Mouse (Mus musculus): ENCODE data around the gene Golm1. TPM values are rescaled to one million over a fixed set of nuclear protein-coding genes. Genes with fewer than 3 reads are reported as not detected.
"Not testable (repeated sequence)": the region's sequence is repeated elsewhere in the genome, so short reads cannot be mapped to it uniquely, and the experiment has no call there.

The Golm1 gene
- total RNA-seq, 2 experiments from 2014 or later = 13.8 to 17.0 TPM

DNA sequence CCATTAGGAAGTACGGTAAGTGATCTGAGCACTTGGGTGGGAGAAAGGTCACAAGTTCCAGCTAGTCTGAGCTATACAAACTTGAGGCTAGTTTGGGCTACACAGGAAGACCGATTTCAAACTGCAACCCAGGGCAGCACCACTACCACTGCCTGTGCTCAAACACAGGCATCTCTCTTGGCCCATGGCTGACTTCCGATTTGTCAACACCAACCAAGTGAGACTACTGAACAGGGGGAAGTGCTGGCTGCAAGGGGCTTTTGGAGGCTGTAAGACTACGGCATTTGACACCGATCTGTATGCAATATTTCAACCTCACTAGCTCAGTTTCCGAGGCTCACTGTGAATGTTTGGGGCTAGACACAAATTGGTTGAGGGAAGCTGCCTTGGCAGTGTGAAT lies 28.1 kb downstream of the Golm1 start:
- no peak for DNase-seq

- DNase-seq = no peak
Measured at GRCm38 (mm10) chr13:59646674-59647244, 28.9 kb downstream of the Golm1 start.

GRCm38 (mm10) chr13:59645491-59645890 lies 30.1 kb downstream of the Golm1 start:
- DNase-seq = no peak

DNA sequence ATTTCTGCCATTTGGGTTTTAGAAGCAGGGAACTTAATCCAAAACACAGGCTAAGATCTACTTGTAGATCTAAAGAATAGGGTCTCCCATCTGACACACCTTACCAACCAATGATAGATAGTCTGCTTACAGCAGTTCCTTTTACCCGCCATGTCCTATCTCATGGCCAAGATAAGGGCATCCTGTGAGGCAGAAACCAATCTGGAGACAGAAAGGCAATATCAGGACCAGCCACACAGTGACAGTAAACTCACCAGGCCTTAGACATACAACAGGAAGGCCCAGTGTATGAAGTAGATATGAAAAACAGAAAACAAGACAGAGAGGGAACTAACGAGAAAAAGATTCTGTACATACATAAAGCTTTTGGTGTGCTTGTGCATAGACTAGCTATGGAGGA lies 32.8 kb downstream of the Golm1 start:
- no peak for DNase-seq

DNA sequence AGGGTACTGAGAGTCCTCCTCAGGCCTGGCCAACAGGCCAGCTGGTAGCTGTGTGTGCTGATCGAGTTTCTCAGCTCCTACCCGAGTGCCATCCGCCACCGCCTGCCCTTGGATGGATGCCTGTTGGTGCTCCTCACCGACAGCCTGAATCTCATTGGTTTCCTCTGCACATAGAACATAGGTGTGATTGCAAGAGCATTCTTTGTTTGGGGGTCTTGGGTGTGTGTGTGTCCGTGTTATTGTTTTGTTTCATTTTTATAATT lies 35.5 kb downstream of the Golm1 start:
- no peak for DNase-seq

DNA sequence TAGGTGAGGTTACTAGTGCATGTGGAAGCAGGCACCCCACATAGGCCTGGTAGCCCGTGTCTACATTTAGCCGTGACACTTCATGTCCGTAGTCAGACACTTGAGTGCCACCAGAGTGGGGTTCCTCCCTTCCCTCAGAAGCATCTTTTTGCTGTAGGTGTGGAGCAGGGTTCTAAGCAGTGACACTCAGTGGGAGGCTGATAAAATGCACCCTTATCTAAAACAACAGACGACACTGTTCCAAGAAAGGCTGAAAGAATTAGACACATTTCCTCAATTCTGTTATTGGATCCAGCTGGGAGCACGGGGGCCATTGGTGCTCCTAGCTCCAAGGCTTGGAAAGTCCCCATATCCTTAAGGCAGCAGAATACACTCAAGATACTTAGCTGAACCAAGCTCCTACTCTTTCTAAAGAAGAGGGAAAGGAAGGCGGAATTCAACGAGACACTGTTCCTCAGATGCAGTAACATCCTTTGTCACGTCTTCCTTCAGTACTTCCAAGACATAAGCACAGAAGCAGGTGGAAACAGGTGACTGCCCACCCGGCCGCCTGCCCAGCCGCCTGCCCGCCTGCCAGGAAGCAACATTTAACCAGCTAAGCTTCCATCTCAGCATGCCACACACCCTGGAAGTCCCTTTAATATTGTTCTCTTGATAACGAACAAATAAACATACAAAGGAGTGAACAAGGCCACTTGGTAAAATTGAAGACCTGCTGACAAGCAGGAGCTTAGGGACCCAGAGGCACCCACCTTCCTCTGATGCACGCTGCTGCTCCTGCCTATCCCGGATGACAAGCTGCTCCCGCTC lies 36.0 kb downstream of the Golm1 start:
- no peak for DNase-seq

DNA sequence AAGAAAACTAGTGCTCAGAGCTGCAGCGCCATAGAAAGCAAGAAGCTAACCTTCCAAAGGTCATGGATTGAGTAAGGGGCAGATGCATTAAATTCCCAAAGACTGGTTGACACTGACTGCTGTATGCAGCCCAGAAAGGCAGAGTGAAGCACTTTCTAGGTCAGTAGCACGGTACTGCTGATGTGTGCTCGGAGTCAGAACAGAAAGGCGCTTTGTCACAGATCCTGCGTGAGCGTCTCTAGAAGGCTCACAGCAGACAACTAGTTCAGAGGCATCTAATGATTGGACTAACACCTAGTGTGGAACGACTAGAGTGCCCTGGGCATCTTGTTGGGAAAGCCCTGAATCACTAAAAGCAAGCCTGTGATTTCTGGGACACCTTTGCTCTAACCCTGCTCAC lies 37.8 kb downstream of the Golm1 start:
- no peak for DNase-seq

DNA sequence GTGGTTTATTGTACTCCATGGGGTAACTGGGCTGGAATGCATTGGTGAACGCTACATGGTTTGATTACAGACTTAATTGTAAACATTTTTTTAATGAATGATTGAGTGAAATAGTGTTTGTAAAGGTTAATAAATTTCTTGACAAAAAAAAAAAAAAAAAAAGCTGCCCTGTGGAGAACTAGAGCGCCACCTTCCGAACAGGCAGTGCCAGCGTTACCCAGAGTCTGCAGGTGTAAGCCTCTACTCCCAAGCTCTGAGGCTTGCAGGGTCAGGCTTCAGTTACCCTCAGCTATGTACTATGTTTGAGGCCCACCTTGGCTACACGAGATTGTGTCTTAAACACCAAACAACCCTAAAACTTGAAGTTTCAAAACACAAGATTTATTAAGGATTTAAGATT lies 41.0 kb downstream of the Golm1 start:
- DNase-seq = no peak

- DNase-seq = no peak
Measured at GRCm38 (mm10) chr13:59626739-59627138, 48.9 kb downstream of the Golm1 start.

DNA sequence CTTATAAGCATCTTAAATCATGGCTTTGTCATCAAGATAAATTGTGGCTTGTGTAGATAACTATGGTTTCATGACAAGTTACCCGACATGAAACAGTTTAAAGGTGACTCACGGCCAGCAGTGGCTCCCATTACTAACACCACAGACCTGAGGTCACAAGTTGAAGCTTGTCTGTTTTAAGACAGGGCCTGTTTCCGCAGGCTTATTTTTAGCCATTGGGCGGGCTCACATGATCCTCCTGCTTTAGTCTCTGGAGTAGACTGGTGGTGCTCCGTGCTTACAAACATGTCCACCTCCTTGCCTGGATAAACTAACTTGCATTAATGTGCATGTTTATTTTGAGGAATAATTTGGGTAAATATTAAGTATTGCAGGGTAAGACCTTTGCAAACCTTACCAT lies 50.7 kb downstream of the Golm1 start:
- no peak for DNase-seq

DNA sequence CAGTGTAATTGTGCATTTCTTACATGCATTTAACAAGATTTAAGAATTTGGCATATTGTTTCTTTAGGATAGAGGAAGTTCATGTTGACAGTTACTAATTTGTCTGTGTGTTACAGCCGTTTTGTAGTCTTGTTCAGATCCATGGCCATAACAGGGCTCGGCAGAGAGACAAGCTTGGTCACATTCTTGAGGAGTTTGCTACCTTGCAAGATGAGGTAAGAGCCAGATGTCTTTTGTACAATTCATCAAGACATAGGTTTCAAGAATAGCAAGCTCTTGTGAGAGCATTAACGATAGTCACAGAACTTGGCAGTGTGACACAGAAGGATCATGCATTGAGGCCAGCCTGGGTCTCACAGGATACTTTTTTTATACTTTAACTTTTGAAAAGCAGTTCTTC lies 51.2 kb downstream of the Golm1 start:
- no peak for DNase-seq

- DNase-seq = no peak
Measured at GRCm38 (mm10) chr13:59621643-59622489, 53.7 kb downstream of the Golm1 start.

- no peak for DNase-seq
Measured at GRCm38 (mm10) chr13:59618463-59618862, 57.1 kb downstream of the Golm1 start.

- DNase-seq = no peak
Measured at GRCm38 (mm10) chr13:59615554-59615953, 60.1 kb downstream of the Golm1 start.

- no peak for DNase-seq
Measured at GRCm38 (mm10) chr13:59615152-59615551, 60.5 kb downstream of the Golm1 start.

GRCm38 (mm10) chr13:59613868-59614267 lies 61.7 kb downstream of the Golm1 start:
- DNase-seq = no peak

DNA sequence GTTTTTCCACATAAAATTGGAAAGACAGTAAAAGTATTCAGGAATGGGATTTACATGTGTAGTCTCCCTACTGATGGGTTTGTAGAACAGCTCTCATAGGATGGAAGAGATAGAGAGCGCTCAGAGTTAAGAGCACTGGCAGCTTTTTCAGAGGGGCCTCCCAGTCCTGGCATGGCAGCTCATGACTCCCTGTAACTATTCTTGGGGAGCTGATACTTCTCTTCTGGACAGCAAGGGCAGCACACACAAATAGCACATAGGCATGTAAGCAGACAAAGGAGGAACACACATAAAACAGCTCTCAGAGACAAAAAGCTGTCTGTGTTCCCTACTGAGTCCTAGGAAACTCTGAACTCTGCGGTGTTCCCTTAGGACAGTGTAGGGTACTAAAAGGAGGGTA lies 65.2 kb downstream of the Golm1 start:
- DNase-seq = no peak

- DNase-seq = no peak
Measured at GRCm38 (mm10) chr13:59609885-59610284, 65.7 kb downstream of the Golm1 start.

- no peak for DNase-seq
Measured at GRCm38 (mm10) chr13:59605221-59605922, 70.2 kb downstream of the Golm1 start.

DNA sequence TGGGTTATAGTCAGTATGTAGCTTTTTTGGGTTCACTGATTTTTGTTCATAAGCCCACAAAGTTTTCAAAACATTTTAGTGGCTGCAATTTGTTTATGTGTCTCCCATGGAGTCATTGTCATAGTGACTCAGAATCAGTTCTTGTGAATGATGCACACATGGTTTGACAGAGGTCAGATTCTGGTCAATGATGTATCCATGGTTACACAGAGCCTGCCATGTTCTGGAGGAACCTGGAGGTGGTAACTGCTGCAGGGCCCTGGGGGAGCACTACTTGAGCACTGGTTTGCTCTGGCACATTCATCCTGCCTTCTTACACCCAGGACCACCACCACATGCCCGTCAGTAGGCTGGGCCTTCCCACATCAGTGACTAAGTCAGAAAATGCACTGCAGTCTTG lies 71.1 kb downstream of the Golm1 start:
- no peak for DNase-seq

DNA sequence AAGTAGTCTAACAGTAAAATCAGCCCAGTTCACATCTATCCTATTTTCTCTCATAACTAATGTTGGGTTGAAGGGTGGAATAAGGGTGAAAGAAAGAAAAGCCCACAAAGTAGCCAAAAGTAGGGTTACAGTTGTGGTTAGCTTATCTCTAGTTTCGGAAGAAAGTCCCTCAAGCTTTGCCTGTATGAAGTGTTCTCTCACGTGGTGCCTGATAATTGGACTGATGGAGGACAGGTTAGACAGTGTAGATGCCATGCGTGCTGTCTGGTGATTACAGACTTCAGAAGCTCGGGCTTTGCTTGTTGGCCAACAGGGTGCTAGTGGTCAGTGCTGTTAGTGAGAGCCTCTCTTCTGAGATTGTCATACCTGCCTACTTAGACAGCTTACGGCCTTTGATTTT lies 72.5 kb downstream of the Golm1 start:
- DNase-seq = no peak

- DNase-seq = no peak
Measured at GRCm38 (mm10) chr13:59592630-59593029, 83.0 kb downstream of the Golm1 start.

DNA sequence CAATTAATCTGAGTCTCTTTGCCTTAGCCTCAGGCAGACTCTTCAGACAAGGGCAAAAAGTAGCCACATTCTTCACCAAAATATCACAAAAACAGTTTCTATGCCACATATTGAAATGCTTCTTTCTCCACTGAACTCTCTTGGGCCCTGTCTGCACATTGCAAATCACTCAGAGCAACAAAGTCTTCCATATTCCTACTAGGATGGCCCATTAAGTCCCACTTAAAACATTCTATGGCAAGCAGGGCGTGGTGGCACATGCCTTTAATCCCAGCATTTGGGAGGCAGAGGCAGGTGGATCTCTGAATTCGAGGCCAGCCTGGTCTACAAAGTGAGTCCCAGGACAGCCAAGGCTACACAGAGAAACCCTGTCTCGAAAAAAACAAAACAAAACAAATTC lies 83.6 kb downstream of the Golm1 start:
- not testable (repeated sequence) for DNase-seq
